Mouse (Mus musculus) thymus, adult 2 months (tissue): ENCODE data around the gene Unc13a. TPM values are rescaled to one million over a fixed set of nuclear protein-coding genes. Genes with fewer than 3 reads are reported as not detected.

Source experiments
- DNase-seq: peaks from one replicate; pipeline ENCODE4 v3.0.0; 2021
- H3K27ac ChIP-seq: fragments of 200-500 bp; 2 replicates; pipeline ENCODE4 v1.5.1; 2012; ENCODE audit warnings: low read length, control low read depth; ENCODE audit not compliant: control insufficient read depth, insufficient read depth
- H3K27me3 ChIP-seq: fragments of 200-500 bp; 2 replicates; pipeline ENCODE4 v1.6.1; 2012; ENCODE audit warnings: mild to moderate bottlenecking, low read length, moderate library complexity, mixed read lengths; ENCODE audit not compliant: control insufficient read depth, insufficient read depth
- H3K36me3 ChIP-seq: fragments of 200-500 bp; 2 replicates; pipeline ENCODE4 v1.6.1; 2012; ENCODE audit warnings: mild to moderate bottlenecking, low read length, moderate library complexity; ENCODE audit not compliant: control insufficient read depth, insufficient read depth
- H3K4me1 ChIP-seq: fragments of 200-500 bp; replicated peaks from 2 replicates; pipeline ENCODE4 v1.6.1; 2012; ENCODE audit warnings: low read length; ENCODE audit not compliant: control insufficient read depth, insufficient read depth
- H3K4me3 ChIP-seq: fragments of 200-500 bp; 2 replicates; pipeline ENCODE4 v1.5.1; 2012; ENCODE audit warnings: mild to moderate bottlenecking, low read length, control low read depth, moderate library complexity; ENCODE audit not compliant: control insufficient read depth, insufficient read depth
- CTCF ChIP-seq: fragments of 200-500 bp; IDR thresholded peaks from 2 replicates; pipeline ENCODE4 v1.5.1; 2012; ENCODE audit warnings: mild to moderate bottlenecking, control low read depth, low read length, moderate library complexity, borderline replicate concordance; ENCODE audit not compliant: control insufficient read depth, poor library complexity, insufficient read depth; ENCODE audit errors: extremely low read depth
- POLR2A ChIP-seq: fragments of 200-500 bp; IDR thresholded peaks from 2 replicates; pipeline ENCODE4 v1.6.1; 2012; ENCODE audit warnings: mild to moderate bottlenecking, low read length, control low read depth, moderate library complexity; ENCODE audit not compliant: control insufficient read depth, poor library complexity, insufficient read depth; ENCODE audit errors: extremely low read depth
- WGBS: fragments of 180-500 bp; shearing (Covaris S2); methylation state at CpG from one replicate; pipeline ENCODE4 v1.1.7; 2018; 5-methylcytosine and 5-hydroxymethylcytosine counted together
- polyA plus RNA-seq: library from polyadenylated mRNA; depleted of rRNA; stranded (reverse); fragments of >200 nt; gene quantifications from 2 replicates; pipeline ENCODE4 v1.2.3, GENCODE M21; 2012; rRNA removed

Unc13a gene
- polyA plus RNA-seq, 1 experiment, result 1.6 TPM

DNA sequence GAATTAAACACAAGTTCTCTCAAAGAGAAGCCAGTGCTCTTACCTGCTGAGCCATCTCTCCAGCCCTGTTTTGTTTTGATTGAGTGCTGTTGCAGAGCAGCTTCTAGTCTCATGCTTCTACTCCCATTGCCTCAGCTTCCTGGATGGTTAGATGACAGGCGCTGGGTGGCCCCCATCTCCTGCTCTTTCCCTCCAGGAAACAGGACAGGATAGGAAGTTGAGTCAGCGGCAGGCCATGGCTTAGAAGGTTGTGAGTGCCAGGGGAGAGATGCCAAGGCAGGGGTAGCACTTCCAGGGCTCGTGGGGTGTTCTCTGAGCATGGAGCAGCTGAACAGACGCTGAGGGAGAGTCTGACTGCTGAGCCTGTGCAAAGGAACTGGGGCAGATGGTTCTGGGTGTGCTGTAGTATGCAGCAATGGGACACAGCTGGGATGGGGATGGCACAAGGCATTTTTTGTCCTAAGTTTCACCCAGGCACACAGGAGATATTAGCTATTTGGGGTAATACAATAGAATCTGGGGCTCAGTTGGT, 93.6 kb downstream of the Unc13a start:
- Histone ChIP-seq H3K4me3 (no peak overlapping the region), H3K36me3 (no peaks in the 10 kb centered on the region), H3K4me1 (peaks cover 5% of the 10 kb centered on the region), H3K27me3 (no peaks in the 10 kb centered on the region), H3K27ac (no peak overlapping the region)
- WGBS, result 84% methylated on average over 4 of the region's 4 CpGs
- no peak for TF ChIP-seq POLR2A
- no peak for TF ChIP-seq CTCF
- no peak for DNase-seq

GRCm38 (mm10) chr8:71575020-71575419, 96.5 kb downstream of the Unc13a start:
- no peak for TF ChIP-seq CTCF
- no peak for TF ChIP-seq POLR2A
- Histone ChIP-seq H3K36me3 (no peaks in the 10 kb centered on the region), H3K27ac (no peak overlapping the region), H3K4me3 (no peak overlapping the region), H3K27me3 (no peaks in the 10 kb centered on the region), H3K4me1 (peaks cover 24% of the 10 kb centered on the region)
- DNase-seq, result no peak
- 89% methylated on average over 1 of the region's 1 CpGs for WGBS

DNA sequence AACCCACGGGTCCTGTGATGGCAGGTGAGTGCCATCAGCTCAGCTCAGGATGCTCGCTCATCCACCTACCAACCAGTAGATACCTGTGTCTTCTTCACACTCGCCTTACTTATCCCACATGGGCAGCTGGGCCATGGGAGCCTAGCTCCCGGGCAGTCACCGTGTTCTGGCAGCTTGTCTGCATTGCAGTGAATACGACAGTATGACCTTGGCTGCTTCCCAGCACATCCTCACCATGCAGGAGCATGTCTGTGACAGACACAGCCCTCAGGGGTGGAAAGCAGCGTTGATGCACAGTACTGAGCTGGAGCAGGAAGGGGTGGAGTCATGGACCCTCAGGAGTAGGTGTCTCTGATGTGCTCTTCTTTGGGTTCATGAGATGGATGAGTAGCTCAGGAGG, 97.1 kb downstream of the Unc13a start:
- TF ChIP-seq CTCF (no peak), POLR2A (no peak)
- peaks cover 30% of the 10 kb centered on the region for H3K4me1 ChIP-seq
- H3K36me3 ChIP-seq, result no peaks in the 10 kb centered on the region
- 88% methylated on average over 7 of the region's 7 CpGs for WGBS
- H3K27me3 ChIP-seq, result no peaks in the 10 kb centered on the region
- H3K4me3 ChIP-seq, result no peak overlapping the region
- no peak overlapping the region for H3K27ac ChIP-seq
- no peak for DNase-seq

Other genes starting within 250 kb of the Unc13a start
- gene Abhd8, start 208.1 kb downstream of the Unc13a start, polyA plus RNA-seq, result 282 and 336 TPM in 2 replicates
- gene Mrpl34, start 206.8 kb downstream of the Unc13a start, polyA plus RNA-seq, result 119 and 125 TPM in 2 replicates
- 201 and 216 TPM in 2 replicates for gene Dda1, start 202.6 kb downstream of the Unc13a start, polyA plus RNA-seq
- gene Ano8, start 185.8 kb downstream of the Unc13a start, polyA plus RNA-seq, result 34.8 and 40.7 TPM in 2 replicates
- gene Gtpbp3, start 183.7 kb downstream of the Unc13a start, polyA plus RNA-seq, result 56.8 and 58.7 TPM in 2 replicates
- 59.2 and 62.6 TPM in 2 replicates for gene Plvap, start 160.0 kb downstream of the Unc13a start, polyA plus RNA-seq
- 0.09 and 0.11 TPM in 2 replicates for gene Ccdc194, start 146.0 kb downstream of the Unc13a start, polyA plus RNA-seq
- 457 and 474 TPM in 2 replicates for gene Bst2, start 134.3 kb downstream of the Unc13a start, polyA plus RNA-seq
- 166 and 182 TPM in 2 replicates for gene Mvb12a, start 128.8 kb downstream of the Unc13a start, polyA plus RNA-seq
- 15.5 and 17.2 TPM in 2 replicates for gene Tmem221, start 112.9 kb downstream of the Unc13a start, polyA plus RNA-seq
- gene Nxnl1, start 105.2 kb downstream of the Unc13a start, polyA plus RNA-seq, result 0.05 and 0.06 TPM in 2 replicates
- gene Slc27a1, start 102.9 kb downstream of the Unc13a start, polyA plus RNA-seq, result 174 and 176 TPM in 2 replicates
- gene Pgls, start 79.6 kb downstream of the Unc13a start, polyA plus RNA-seq, result 280 and 369 TPM in 2 replicates
- gene Fam129c, start 74.1 kb downstream of the Unc13a start, polyA plus RNA-seq, result 23.9 and 28.4 TPM in 2 replicates
- gene Colgalt1, start 60.8 kb downstream of the Unc13a start, polyA plus RNA-seq, result 134 and 158 TPM in 2 replicates
- 68.0 and 77.5 TPM in 2 replicates for gene Jak3, start 4.5 kb upstream of the Unc13a start, polyA plus RNA-seq
- gene Insl3, start 17.5 kb upstream of the Unc13a start, polyA plus RNA-seq, result 42.6 and 56.8 TPM in 2 replicates
- gene B3gnt3, start 30.0 kb upstream of the Unc13a start, polyA plus RNA-seq, result 6.3 and 6.9 TPM in 2 replicates
- 767 and 809 TPM in 2 replicates for gene Fcho1, start 54.0 kb upstream of the Unc13a start, polyA plus RNA-seq
- gene Zfp709, start 210.3 kb upstream of the Unc13a start, polyA plus RNA-seq, result 0.66 and 0.85 TPM in 2 replicates
- gene Zfp882, start 236.9 kb upstream of the Unc13a start, polyA plus RNA-seq, result 1.5 and 1.7 TPM in 2 replicates
- gene Zfp617, start 236.9 kb upstream of the Unc13a start, polyA plus RNA-seq, result 2.5 and 3.3 TPM in 2 replicates